Mouse (Mus musculus) embryonic facial prominence, embryonic 13.5 days (tissue): ENCODE measurements around the gene Tnfrsf8. TPM values are rescaled to one million over a fixed set of nuclear protein-coding genes. Genes with fewer than 3 reads are reported as not detected.

Source experiments
- ATAC-seq: fragments of 200-750 bp; cut with Nextera tagmentation; 2 replicates; pipeline ENCODE4 v1.8.0; 2017; ENCODE audit warnings: low read depth; ENCODE audit not compliant: insufficient number of reproducible peaks, insufficient read depth, low FRiP score, low TSS enrichment
- H3K27ac ChIP-seq: fragments of 300-500 bp; sonication (generic); 2 replicates; pipeline ENCODE4 v1.5.1; 2015; ENCODE audit warnings: moderate library complexity, mild to moderate bottlenecking, inconsistent platforms
- H3K27me3 ChIP-seq: fragments of 300-500 bp; sonication (generic); 2 replicates; pipeline ENCODE4 v1.6.1; 2015; ENCODE audit warnings: mild to moderate bottlenecking, inconsistent platforms
- H3K36me3 ChIP-seq: fragments of 300-500 bp; sonication (generic); 2 replicates; pipeline ENCODE4 v1.6.1; 2015; ENCODE audit warnings: mild to moderate bottlenecking, inconsistent platforms
- H3K4me1 ChIP-seq: fragments of 300-500 bp; sonication (generic); 2 replicates; pipeline ENCODE4 v1.6.1; 2015; ENCODE audit warnings: inconsistent platforms
- H3K4me2 ChIP-seq: fragments of 300-500 bp; sonication (generic); 2 replicates; pipeline ENCODE4 v1.6.1; 2015; ENCODE audit warnings: moderate library complexity, mild to moderate bottlenecking, inconsistent platforms
- H3K4me3 ChIP-seq: fragments of 300-500 bp; sonication (generic); 2 replicates; pipeline ENCODE4 v1.5.1; 2015; ENCODE audit warnings: mild to moderate bottlenecking, inconsistent platforms
- H3K9ac ChIP-seq: fragments of 300-500 bp; sonication (generic); 2 replicates; pipeline ENCODE4 v1.6.1; 2015; ENCODE audit warnings: mild to moderate bottlenecking, inconsistent platforms
- H3K9me3 ChIP-seq: fragments of 300-500 bp; sonication (generic); 2 replicates; pipeline ENCODE4 v1.6.1; 2016; ENCODE audit warnings: inconsistent platforms
- WGBS: fragments of 180-500 bp; shearing (Covaris S2); methylation state at CpG from one replicate; pipeline ENCODE4 v1.1.7; 2015; ENCODE audit warnings: mixed read lengths; 5-methylcytosine and 5-hydroxymethylcytosine counted together
- polyA plus RNA-seq: library from polyadenylated mRNA; unstranded; fragments of >200 nt; fragmentation: Nextera tagmentation; extraction: Ambion mirVana; gene quantifications from 2 replicates; pipeline ENCODE4 v1.2.1, GENCODE M21; 2015

Tnfrsf8 gene
- polyA plus RNA-seq, 1 experiment from 2014 or later = 0.06 TPM

- Histone ChIP-seq H3K4me1 (peaks cover 9% of the 10 kb centered on the region), H3K36me3 (no peaks in the 10 kb centered on the region), H3K4me3 (no peak overlapping the region), H3K27me3 (peaks cover 38% of the 10 kb centered on the region), H3K9ac (no peak overlapping the region), H3K9me3 (no peaks in the 10 kb centered on the region), H3K27ac (no peak overlapping the region), H3K4me2 (no peak overlapping the region)
- WGBS = 41% methylated on average over 1 of the region's 1 CpGs
- no peak for ATAC-seq
Observed at GRCm38 (mm10) chr4:145242719-145243350, 72.1 kb downstream of the Tnfrsf8 start.

- no peak overlapping the region for H3K27ac ChIP-seq
- 53% methylated on average over 4 of the region's 4 CpGs for WGBS
- H3K4me3 ChIP-seq = no peak overlapping the region
- ATAC-seq = no peak
- H3K4me1 ChIP-seq = no peaks in the 10 kb centered on the region
- H3K27me3 ChIP-seq = peaks cover 17% of the 10 kb centered on the region
- no peak overlapping the region for H3K4me2 ChIP-seq
- no peaks in the 10 kb centered on the region for H3K36me3 ChIP-seq
- no peak overlapping the region for H3K9ac ChIP-seq
- H3K9me3 ChIP-seq = no peaks in the 10 kb centered on the region
Observed at GRCm38 (mm10) chr4:145240723-145241231, 74.2 kb downstream of the Tnfrsf8 start.

- no peak for ATAC-seq
- no peaks in the 10 kb centered on the region for H3K36me3 ChIP-seq
- H3K4me1 ChIP-seq = no peaks in the 10 kb centered on the region
- H3K4me3 ChIP-seq = no peak overlapping the region
- no peaks in the 10 kb centered on the region for H3K9me3 ChIP-seq
- H3K4me2 ChIP-seq = no peak overlapping the region
- 33% methylated on average over 4 of the region's 4 CpGs for WGBS
- H3K9ac ChIP-seq = no peak overlapping the region
- peaks cover 3% of the 10 kb centered on the region for H3K27me3 ChIP-seq
- no peak overlapping the region; the same call in 1 of the 2 replicates for H3K27ac ChIP-seq
Observed at GRCm38 (mm10) chr4:145239049-145239830, 75.7 kb downstream of the Tnfrsf8 start.

GRCm38 (mm10) chr4:145236027-145236426, 78.9 kb downstream of the Tnfrsf8 start:
- Histone ChIP-seq H3K9ac (no peak overlapping the region), H3K4me1 (no peaks in the 10 kb centered on the region), H3K36me3 (no peaks in the 10 kb centered on the region), H3K27me3 (no peaks in the 10 kb centered on the region), H3K4me3 (no peak overlapping the region), H3K9me3 (no peaks in the 10 kb centered on the region), H3K4me2 (no peak overlapping the region), H3K27ac (no peak overlapping the region)
- no peak for ATAC-seq
- WGBS = 87% methylated on average over 7 of the region's 7 CpGs

- no peaks in the 10 kb centered on the region for H3K27me3 ChIP-seq
- no peaks in the 10 kb centered on the region for H3K4me1 ChIP-seq
- WGBS = 52% methylated on average over 3 of the region's 3 CpGs
- H3K4me2 ChIP-seq = no peak overlapping the region
- H3K4me3 ChIP-seq = no peak overlapping the region
- no peak overlapping the region for H3K9ac ChIP-seq
- H3K27ac ChIP-seq = no peak overlapping the region
- H3K36me3 ChIP-seq = no peaks in the 10 kb centered on the region
- no peak for ATAC-seq
- H3K9me3 ChIP-seq = no peaks in the 10 kb centered on the region
Observed at GRCm38 (mm10) chr4:145233487-145234228, 81.3 kb downstream of the Tnfrsf8 start.

GRCm38 (mm10) chr4:145231732-145232131, 83.2 kb downstream of the Tnfrsf8 start:
- Histone ChIP-seq H3K4me3 (no peak overlapping the region), H3K9me3 (no peaks in the 10 kb centered on the region), H3K4me1 (no peaks in the 10 kb centered on the region), H3K4me2 (no peak overlapping the region), H3K27me3 (no peaks in the 10 kb centered on the region), H3K9ac (no peak overlapping the region), H3K36me3 (no peaks in the 10 kb centered on the region), H3K27ac (no peak overlapping the region)
- no peak for ATAC-seq
- WGBS = 87% methylated on average over 5 of the region's 5 CpGs

- H3K9me3 ChIP-seq = no peaks in the 10 kb centered on the region
- no peak overlapping the region for H3K9ac ChIP-seq
- WGBS = 96% methylated on average over 2 of the region's 2 CpGs
- no peaks in the 10 kb centered on the region for H3K27me3 ChIP-seq
- no peak overlapping the region for H3K4me2 ChIP-seq
- H3K4me3 ChIP-seq = no peak overlapping the region
- ATAC-seq = no peak
- no peaks in the 10 kb centered on the region for H3K4me1 ChIP-seq
- H3K36me3 ChIP-seq = no peaks in the 10 kb centered on the region
- H3K27ac ChIP-seq = no peak overlapping the region
Observed at GRCm38 (mm10) chr4:145230647-145231046, 84.3 kb downstream of the Tnfrsf8 start.

GRCm38 (mm10) chr4:145229524-145230163, 85.3 kb downstream of the Tnfrsf8 start:
- H3K36me3 ChIP-seq = no peaks in the 10 kb centered on the region
- H3K4me1 ChIP-seq = no peaks in the 10 kb centered on the region
- no peak overlapping the region for H3K27ac ChIP-seq
- H3K9me3 ChIP-seq = no peaks in the 10 kb centered on the region
- H3K9ac ChIP-seq = no peak overlapping the region
- WGBS = 84% methylated on average over 5 of the region's 5 CpGs
- H3K27me3 ChIP-seq = no peaks in the 10 kb centered on the region
- H3K4me3 ChIP-seq = no peak overlapping the region
- no peak overlapping the region for H3K4me2 ChIP-seq
- ATAC-seq = no peak

- 87% methylated on average over 6 of the region's 6 CpGs for WGBS
- no peaks in the 10 kb centered on the region for H3K27me3 ChIP-seq
- H3K27ac ChIP-seq = no peak overlapping the region
- H3K4me2 ChIP-seq = no peak overlapping the region
- no peaks in the 10 kb centered on the region for H3K9me3 ChIP-seq
- no peak overlapping the region for H3K4me3 ChIP-seq
- H3K36me3 ChIP-seq = no peaks in the 10 kb centered on the region
- no peak overlapping the region for H3K9ac ChIP-seq
- H3K4me1 ChIP-seq = no peaks in the 10 kb centered on the region
- ATAC-seq = no peak
Observed at GRCm38 (mm10) chr4:145229051-145229450, 85.9 kb downstream of the Tnfrsf8 start.

- WGBS = 80% methylated on average over 4 of the region's 4 CpGs
- no peak for ATAC-seq
- no peaks in the 10 kb centered on the region for H3K36me3 ChIP-seq
- H3K4me1 ChIP-seq = no peaks in the 10 kb centered on the region
- H3K27ac ChIP-seq = no peak overlapping the region
- no peak overlapping the region for H3K9ac ChIP-seq
- no peak overlapping the region for H3K4me3 ChIP-seq
- no peaks in the 10 kb centered on the region for H3K27me3 ChIP-seq
- H3K4me2 ChIP-seq = no peak overlapping the region
- H3K9me3 ChIP-seq = no peaks in the 10 kb centered on the region
Observed at GRCm38 (mm10) chr4:145224613-145225012, 90.4 kb downstream of the Tnfrsf8 start.

- WGBS = 76% methylated on average over 8 of the region's 8 CpGs
- Histone ChIP-seq H3K4me1 (no peaks in the 10 kb centered on the region), H3K4me3 (no peak overlapping the region), H3K27me3 (no peaks in the 10 kb centered on the region), H3K4me2 (no peak overlapping the region), H3K9me3 (no peaks in the 10 kb centered on the region), H3K27ac (no peak overlapping the region), H3K36me3 (no peaks in the 10 kb centered on the region), H3K9ac (no peak overlapping the region)
- ATAC-seq = no peak
Observed at GRCm38 (mm10) chr4:145222064-145222463, 92.9 kb downstream of the Tnfrsf8 start.
